Mouse (Mus musculus): ENCODE results near the gene Gm20605. TPM values are rescaled to one million over a fixed set of nuclear protein-coding genes. Genes with fewer than 3 reads are reported as not detected.

Gm20605 gene
- total RNA-seq, 1 experiment from 2014 or later = 6.0 TPM

DNA sequence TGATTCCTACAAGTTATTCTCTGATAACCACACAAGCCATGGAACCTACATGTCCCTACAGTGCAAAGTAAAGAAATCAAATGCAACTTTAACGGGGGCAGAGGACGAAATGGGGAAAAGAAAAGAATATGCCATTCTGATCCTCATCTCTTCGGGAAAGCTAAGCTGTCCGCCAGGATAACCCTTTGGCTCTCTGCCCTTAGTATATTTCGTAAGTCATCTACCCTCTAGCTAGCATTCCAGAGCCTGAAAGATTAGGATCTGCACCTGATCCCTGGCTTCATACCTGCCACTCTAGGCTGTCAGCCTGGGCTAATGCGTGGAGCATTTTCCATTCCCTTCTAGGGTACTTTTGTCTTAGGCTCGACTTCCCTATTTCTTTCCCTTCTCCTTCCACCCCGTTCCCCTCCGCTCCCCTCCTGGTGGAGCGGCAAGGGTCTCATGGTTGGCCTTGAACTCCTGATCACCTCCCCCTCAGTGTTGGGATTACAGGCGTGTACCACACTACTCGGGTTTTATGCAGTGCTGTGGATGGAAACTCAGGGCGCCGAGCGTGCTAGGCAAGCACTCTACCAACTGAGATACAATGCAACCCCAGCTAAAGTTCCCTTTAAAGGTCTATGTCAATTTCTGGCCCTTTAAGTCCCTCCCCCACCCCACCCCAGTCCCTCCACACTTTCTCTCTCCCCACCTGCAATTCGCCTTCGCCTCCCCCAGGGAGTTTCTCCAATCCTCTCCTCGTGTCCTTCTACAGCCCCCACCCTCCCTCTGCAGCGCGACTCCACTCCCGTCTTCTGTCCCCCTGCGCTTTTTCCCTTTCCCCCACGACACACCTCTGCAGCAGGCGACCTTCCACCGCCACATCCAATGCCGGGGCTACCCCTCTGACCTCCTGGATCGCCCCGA is 54.7 kb downstream of the Gm20605 start:
- ATAC-seq (replicated peaks; ENCODE audit: low read depth, poor library complexity, severe bottlenecking) = no peak

DNA sequence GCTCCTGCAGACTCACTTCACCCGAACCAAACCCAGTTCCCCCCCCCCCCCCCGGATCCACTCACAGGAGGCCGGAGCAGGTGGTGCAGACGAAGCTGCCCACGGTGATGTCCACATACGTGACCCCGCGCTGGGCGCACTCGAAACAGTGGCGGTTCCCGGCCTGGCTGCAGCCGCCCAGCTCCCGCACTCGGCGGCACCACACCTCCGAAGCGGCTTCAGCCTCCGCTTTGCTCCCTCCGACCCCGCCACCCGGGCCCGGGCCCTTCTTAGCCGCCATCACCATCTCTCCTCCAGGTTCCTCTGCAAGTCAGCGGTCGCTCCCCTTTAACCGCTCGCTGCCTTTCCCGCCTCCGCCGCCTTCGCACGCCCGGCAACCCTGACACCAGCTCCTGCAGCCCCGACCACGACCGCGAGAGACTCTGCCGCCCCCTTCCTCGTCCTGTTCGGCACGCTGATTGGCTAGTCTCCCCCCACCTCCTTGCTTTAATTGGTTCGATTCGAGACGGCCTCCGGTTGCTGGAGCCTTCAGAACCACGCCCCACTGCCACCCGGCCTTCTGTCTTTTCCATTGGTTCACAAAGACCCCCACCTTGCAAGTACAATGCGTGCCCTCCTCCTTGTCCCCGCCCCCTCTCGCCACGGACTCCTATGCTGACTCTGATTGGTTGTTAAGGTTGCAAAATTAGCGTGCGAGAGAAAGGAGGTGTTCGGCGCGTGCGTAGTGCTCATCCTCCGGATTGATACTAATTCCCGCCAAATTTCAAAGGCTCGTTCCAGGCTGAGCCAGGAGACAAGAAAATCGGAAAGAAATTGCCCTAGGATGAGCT is 55.5 kb downstream of the Gm20605 start, which contains the start of gene Agfg2:
Agfg2 (minus strand) TSS at position 433 of the 830 bp plus-strand sequence.
- ATAC-seq (replicated peaks; ENCODE audit: low read depth, poor library complexity, severe bottlenecking) = peak; percentile 89

DNA sequence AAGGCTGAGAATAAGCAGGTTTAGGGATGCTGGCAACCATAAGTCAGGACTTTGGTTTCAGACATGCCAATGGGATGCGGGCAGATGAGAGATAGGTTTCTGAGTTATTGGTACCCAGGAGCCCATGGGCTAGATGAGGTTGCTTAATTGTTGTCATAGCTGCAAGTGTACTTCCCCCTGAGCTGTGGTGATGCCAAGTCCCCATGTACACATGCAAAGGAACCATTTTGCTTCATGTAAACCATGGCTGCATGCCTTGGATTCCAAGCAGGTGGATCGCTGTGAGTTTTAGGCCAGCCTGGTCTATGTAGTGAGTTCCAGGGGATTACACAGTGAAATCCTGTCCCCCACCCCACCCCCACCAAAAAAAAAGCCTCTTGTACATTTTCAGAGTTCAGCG is 56.7 kb downstream of the Gm20605 start:
- no peak for ATAC-seq (replicated peaks; ENCODE audit: low read depth, poor library complexity, severe bottlenecking)

DNA sequence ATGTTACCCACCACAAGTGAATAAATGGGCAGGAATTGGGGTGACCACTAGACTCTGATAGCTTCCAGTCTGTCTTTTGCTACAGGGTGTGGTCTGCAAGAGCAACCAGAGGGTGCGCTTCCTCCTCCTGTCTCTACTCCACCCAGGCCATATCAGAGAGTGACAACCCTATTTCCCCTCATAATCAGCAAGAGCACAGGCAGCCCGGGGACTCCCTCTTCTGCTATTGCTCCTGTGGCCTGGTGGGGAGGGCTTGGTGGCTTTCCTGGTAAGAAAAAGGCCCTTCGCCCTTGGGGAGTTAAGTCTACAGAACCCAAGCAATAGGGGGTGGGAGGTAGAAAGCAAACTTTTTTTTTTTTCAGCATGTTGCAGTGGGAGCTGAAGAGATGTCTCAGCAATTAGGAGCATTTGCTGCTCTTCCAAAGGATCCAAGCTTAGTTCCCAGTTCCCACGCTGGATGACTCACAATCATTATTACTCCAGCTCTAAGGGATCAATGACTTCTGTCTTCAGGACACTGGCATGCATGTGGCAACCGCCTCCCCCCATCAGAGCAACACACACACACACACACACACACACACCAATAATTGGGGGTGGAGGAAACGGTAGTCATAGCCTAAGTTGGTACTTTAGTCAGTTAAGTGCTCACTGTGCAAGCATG is 57.3 kb downstream of the Gm20605 start:
- peak; percentile 75 for ATAC-seq (replicated peaks; ENCODE audit: low read depth, poor library complexity, severe bottlenecking)

DNA sequence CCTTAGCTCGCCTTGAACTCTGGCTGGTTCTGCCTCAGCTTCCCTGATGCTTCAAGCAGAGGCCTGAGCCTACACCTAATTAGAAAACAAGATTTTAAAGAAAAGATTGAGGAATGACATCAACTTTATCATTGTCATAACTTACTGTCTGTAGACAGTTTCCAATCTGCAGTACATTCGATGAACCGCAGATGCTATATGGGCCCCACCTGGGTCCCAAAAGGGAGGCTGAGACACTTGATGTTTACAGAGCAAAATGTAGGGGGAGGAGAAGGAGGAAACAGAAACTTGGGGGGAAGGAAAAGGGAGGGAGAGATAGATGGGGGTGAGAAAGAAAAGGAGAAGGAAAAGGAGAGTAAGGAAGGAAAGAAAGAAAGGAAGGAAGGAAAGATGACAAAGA is 61.0 kb downstream of the Gm20605 start:
- ATAC-seq (replicated peaks; ENCODE audit: low read depth, poor library complexity, severe bottlenecking) = no peak

DNA sequence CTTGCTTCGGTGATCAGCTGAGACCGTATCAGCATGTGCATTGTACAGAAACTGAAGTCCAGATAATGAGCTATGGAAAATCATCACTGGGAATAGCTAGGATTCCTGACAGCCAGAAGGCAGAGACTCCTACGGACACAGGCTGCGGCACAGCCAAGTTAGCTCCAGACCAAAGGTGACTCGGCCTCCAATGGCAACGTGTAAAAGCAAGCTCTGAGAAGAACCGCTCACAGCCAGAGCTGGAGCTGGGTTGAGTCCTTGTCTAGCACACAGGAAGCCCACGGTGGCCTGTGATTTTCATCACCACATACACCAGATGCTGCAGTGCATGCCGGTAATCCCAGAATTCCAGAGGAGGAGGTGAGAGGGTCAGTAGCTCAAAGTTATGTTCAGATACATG is 61.6 kb downstream of the Gm20605 start:
- no peak for ATAC-seq (replicated peaks; ENCODE audit: low read depth, poor library complexity, severe bottlenecking)

DNA sequence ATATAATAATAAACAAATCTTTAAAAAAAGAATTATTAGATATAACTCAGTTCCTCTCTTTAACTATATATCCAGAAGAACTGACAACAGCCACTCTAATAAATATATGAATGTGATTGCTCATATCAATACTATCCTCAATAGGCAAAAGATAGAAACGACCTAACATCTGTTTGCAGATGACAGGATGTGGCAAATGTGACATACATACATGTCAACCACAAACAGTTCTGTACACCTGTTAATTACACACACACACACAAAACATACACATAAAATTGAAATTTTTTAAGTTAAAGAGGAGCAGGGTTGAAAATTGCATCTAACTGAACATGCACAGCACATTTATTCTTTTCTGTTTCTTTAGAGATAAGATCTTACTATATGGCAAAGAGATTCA is 62.9 kb downstream of the Gm20605 start:
- no peak for ATAC-seq (replicated peaks; ENCODE audit: low read depth, poor library complexity, severe bottlenecking)

Other genes starting within 250 kb of the Gm20605 start
- gene Zan, start 152.1 kb upstream of the Gm20605 start, total RNA-seq (2017) = 0.10 and 0.37 TPM in 2 replicates
- gene Pop7, start 126.7 kb upstream of the Gm20605 start, total RNA-seq (2017) = 21.6 and 38.0 TPM in 2 replicates
- 6.7 and 12.5 TPM in 2 replicates for gene Gigyf1, start 110.6 kb upstream of the Gm20605 start, total RNA-seq (2017)
- gene Epo, start 95.9 kb upstream of the Gm20605 start, total RNA-seq (2017) = not detected in 2 replicates
- 190 and 213 TPM in 2 replicates for gene Gnb2, start 95.7 kb upstream of the Gm20605 start, total RNA-seq (2017)
- gene Actl6b, start 75.7 kb upstream of the Gm20605 start, total RNA-seq (2017) = not detected in 2 replicates
- gene Tfr2, start 59.3 kb upstream of the Gm20605 start, total RNA-seq (2017) = 45.3 and 63.4 TPM in 2 replicates
- gene Mospd3, start 28.1 kb upstream of the Gm20605 start, total RNA-seq (2017) = 13.3 and 24.0 TPM in 2 replicates
- not detected in 2 replicates for gene Pcolce, start 15.4 kb upstream of the Gm20605 start, total RNA-seq (2017)
- not detected in 2 replicates for gene Fbxo24, start 173 bp upstream of the Gm20605 start, total RNA-seq (2017)
- 17.0 and 33.8 TPM in 2 replicates for gene Lrch4, start 54 bp upstream of the Gm20605 start, total RNA-seq (2017)
- 5.6 and 9.3 TPM in 2 replicates for gene Sap25, start 12.2 kb downstream of the Gm20605 start, total RNA-seq (2017)
- gene Irs3, start 16.5 kb downstream of the Gm20605 start, total RNA-seq (2017) = not detected in 2 replicates
- gene Agfg2, start 55.6 kb downstream of the Gm20605 start, total RNA-seq (2017) = 10.1 and 15.7 TPM in 2 replicates
- gene Nyap1, start 112.4 kb downstream of the Gm20605 start, total RNA-seq (2017) = 0.05 TPM in 1 of 2 replicates, not detected in the other
- gene Tsc22d4, start 116.6 kb downstream of the Gm20605 start, total RNA-seq (2017) = 86.7 and 97.2 TPM in 2 replicates
- 13.0 and 21.9 TPM in 2 replicates for gene Ppp1r35, start 149.7 kb downstream of the Gm20605 start, total RNA-seq (2017)
- 27.4 and 33.1 TPM in 2 replicates for gene Mepce, start 158.5 kb downstream of the Gm20605 start, total RNA-seq (2017)
- gene Zcwpw1, start 158.6 kb downstream of the Gm20605 start, total RNA-seq (2017) = 24.1 and 24.3 TPM in 2 replicates
- gene Pilra, start 207.1 kb downstream of the Gm20605 start, total RNA-seq (2017) = 0.69 and 2.1 TPM in 2 replicates
- 2.0 and 2.2 TPM in 2 replicates for gene Pilrb1, start 228.9 kb downstream of the Gm20605 start, total RNA-seq (2017)
- 0.05 and 1.7 TPM in 2 replicates for gene Pilrb2, start 242.6 kb downstream of the Gm20605 start, total RNA-seq (2017)

Measured in common myeloid progenitor, adult 5-6 weeks (primary cell).